Mouse (Mus musculus) thymus, adult 2 months (tissue): ENCODE measurements around the gene Por. TPM values are rescaled to one million over a fixed set of nuclear protein-coding genes. Genes with fewer than 3 reads are reported as not detected.

ENCODE experiments used
- DNase-seq: peaks from one replicate; pipeline ENCODE4 v3.0.0; 2021
- H3K27ac ChIP-seq: fragments of 200-500 bp; 2 replicates; pipeline ENCODE4 v1.5.1; 2012; ENCODE audit warnings: low read length, control low read depth; ENCODE audit not compliant: control insufficient read depth, insufficient read depth
- H3K27me3 ChIP-seq: fragments of 200-500 bp; 2 replicates; pipeline ENCODE4 v1.6.1; 2012; ENCODE audit warnings: mild to moderate bottlenecking, low read length, moderate library complexity, mixed read lengths; ENCODE audit not compliant: control insufficient read depth, insufficient read depth
- H3K36me3 ChIP-seq: fragments of 200-500 bp; 2 replicates; pipeline ENCODE4 v1.6.1; 2012; ENCODE audit warnings: mild to moderate bottlenecking, low read length, moderate library complexity; ENCODE audit not compliant: control insufficient read depth, insufficient read depth
- H3K4me1 ChIP-seq: fragments of 200-500 bp; replicated peaks from 2 replicates; pipeline ENCODE4 v1.6.1; 2012; ENCODE audit warnings: low read length; ENCODE audit not compliant: control insufficient read depth, insufficient read depth
- H3K4me3 ChIP-seq: fragments of 200-500 bp; 2 replicates; pipeline ENCODE4 v1.5.1; 2012; ENCODE audit warnings: mild to moderate bottlenecking, low read length, control low read depth, moderate library complexity; ENCODE audit not compliant: control insufficient read depth, insufficient read depth
- CTCF ChIP-seq: fragments of 200-500 bp; IDR thresholded peaks from 2 replicates; pipeline ENCODE4 v1.5.1; 2012; ENCODE audit warnings: mild to moderate bottlenecking, control low read depth, low read length, moderate library complexity, borderline replicate concordance; ENCODE audit not compliant: control insufficient read depth, poor library complexity, insufficient read depth; ENCODE audit errors: extremely low read depth
- POLR2A ChIP-seq: fragments of 200-500 bp; IDR thresholded peaks from 2 replicates; pipeline ENCODE4 v1.6.1; 2012; ENCODE audit warnings: mild to moderate bottlenecking, low read length, control low read depth, moderate library complexity; ENCODE audit not compliant: control insufficient read depth, poor library complexity, insufficient read depth; ENCODE audit errors: extremely low read depth
- WGBS: fragments of 180-500 bp; shearing (Covaris S2); methylation state at CpG from one replicate; pipeline ENCODE4 v1.1.7; 2018; 5-methylcytosine and 5-hydroxymethylcytosine counted together
- polyA plus RNA-seq: library from polyadenylated mRNA; depleted of rRNA; stranded (reverse); fragments of >200 nt; gene quantifications from 2 replicates; pipeline ENCODE4 v1.2.3, GENCODE M21; 2012

Gene Por
- polyA plus RNA-seq, 1 experiment = 132 TPM

DNA sequence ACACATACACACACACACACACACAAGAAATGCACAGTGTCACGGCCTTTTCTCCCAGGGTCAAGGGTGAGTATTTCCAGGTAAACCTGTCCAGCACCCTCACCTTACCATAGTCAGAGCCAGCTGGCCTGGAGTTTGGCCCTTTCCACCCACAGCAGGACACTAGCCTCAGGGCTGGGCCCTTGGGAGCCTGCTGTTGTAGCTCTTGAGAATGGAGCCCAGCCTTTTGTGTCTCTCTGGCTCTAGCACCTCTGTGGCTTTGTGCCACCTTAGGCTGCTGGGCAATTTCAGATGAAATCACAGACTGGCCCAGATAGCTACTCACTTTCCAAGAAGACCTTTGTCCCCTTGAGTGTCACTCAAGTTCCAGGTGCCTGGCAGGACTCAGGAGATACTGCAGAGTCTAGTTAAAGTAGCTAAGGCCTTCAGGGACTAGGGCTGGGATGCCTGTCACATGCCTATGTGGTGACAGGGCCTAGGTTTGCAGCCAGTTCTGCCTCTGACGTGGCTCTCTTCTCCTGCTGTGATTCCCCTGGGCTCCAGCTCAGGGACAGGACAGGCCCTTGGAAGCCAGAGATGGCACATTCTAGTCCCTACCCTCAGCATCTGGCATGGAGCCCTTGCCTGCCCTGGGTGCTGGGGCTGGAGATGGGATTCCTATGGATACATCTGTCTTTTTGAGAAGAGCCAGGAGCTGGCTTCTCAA is 57.0 kb downstream of the Por start:
- DNase-seq = no peak
- Histone ChIP-seq H3K4me1 (no peaks in the 10 kb centered on the region), H3K4me3 (no peak overlapping the region), H3K27me3 (no peaks in the 10 kb centered on the region), H3K36me3 (peaks cover 14% of the 10 kb centered on the region), H3K27ac (no peak overlapping the region)
- 94% methylated on average over 2 of the region's 2 CpGs for WGBS
- TF ChIP-seq POLR2A (no peak), CTCF (no peak)

GRCm38 (mm10) chr5:135727871-135728270 is 58.0 kb downstream of the Por start:
- Histone ChIP-seq H3K4me1 (no peaks in the 10 kb centered on the region), H3K36me3 (peaks cover 25% of the 10 kb centered on the region), H3K27ac (no peak overlapping the region), H3K27me3 (no peaks in the 10 kb centered on the region), H3K4me3 (no peak overlapping the region)
- DNase-seq = no peak
- TF ChIP-seq CTCF (no peak), POLR2A (no peak)
- 93% methylated on average over 9 of the region's 9 CpGs for WGBS

DNA sequence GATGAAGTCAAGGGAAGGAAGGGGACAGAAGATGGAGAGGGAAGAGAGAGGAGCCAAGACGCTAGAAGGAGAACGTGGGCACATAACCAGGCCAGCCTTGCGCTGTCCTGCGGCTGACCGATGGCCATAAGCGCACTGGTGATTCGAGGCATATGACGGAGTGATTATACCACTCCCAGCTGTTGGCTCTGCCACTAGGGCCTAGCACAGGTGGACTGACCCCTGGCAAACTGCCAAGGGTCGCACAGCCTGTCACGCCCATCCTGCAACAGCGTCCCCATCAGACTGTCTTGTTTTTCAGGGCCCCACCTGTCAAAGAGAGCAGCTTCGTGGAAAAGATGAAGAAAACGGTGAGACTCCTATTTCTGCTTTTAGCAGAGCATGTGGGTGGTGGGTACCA is 58.5 kb downstream of the Por start:
- 97% methylated on average over 13 of the region's 13 CpGs for whole genome bisulfite sequencing
- peaks cover 28% of the 10 kb centered on the region for H3K36me3 ChIP-seq
- DNase-seq = no peak

GRCm38 (mm10) chr5:135729351-135729750 is 59.5 kb downstream of the Por start:
- Histone ChIP-seq H3K4me1 (no peaks in the 10 kb centered on the region), H3K27me3 (no peaks in the 10 kb centered on the region), H3K27ac (no peak overlapping the region), H3K4me3 (no peak overlapping the region), H3K36me3 (peaks cover 33% of the 10 kb centered on the region)
- 98% methylated on average over 13 of the region's 13 CpGs for WGBS
- DNase-seq = no peak
- TF ChIP-seq POLR2A = no peak
- TF ChIP-seq CTCF = no peak

More for the DNA sequence above, 58.5 kb downstream of the Por start:
- Histone ChIP-seq H3K27me3 (no peaks in the 10 kb centered on the region), H3K27ac (no peak overlapping the region), H3K4me1 (no peaks in the 10 kb centered on the region), H3K4me3 (no peak overlapping the region)
- TF ChIP-seq POLR2A (no peak), CTCF (no peak)

DNA sequence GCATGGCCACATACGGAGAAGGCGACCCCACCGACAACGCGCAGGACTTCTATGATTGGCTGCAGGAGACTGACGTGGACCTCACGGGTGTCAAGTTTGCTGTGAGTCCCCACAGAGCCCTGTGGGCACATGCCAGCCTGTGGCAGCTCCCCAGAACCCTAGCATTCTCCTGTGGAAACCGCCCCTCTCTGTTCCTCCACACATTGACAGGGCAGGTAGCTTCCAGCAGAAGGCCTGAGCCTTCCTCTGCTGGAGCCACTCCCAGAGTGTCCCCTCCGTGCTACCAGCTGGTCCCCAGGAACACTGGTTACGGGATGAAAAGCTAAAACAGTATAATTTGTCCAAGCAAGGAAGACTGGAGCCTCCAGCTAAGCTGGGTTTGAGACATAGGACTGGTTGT is 60.4 kb downstream of the Por start:
- Histone ChIP-seq H3K27me3 (no peaks in the 10 kb centered on the region), H3K4me3 (no peak overlapping the region), H3K4me1 (no peaks in the 10 kb centered on the region), H3K27ac (no peak overlapping the region), H3K36me3 (peaks cover 42% of the 10 kb centered on the region)
- no peak for TF ChIP-seq CTCF
- TF ChIP-seq POLR2A = no peak
- 99% methylated on average over 10 of the region's 10 CpGs for WGBS
- no peak for DNase-seq

DNA sequence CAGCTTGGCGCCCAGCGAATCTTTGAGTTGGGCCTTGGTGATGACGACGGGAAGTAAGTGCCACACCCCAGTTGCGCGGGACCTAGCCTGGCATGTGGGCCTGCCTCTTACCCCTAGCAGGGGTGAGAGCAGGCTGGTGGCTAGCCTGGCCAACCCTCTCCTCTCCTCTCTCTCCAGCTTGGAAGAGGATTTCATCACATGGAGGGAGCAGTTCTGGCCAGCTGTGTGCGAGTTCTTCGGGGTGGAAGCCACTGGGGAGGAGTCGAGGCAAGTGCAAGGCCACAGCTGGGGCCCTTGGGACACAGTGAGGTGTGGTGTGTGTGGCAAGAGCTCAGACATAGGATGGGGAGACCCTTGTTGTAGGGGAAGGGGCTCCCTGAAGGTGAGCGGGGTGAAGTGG is 61.1 kb downstream of the Por start:
- Histone ChIP-seq H3K27ac (no peak overlapping the region), H3K4me3 (no peak overlapping the region), H3K27me3 (no peaks in the 10 kb centered on the region), H3K4me1 (no peaks in the 10 kb centered on the region), H3K36me3 (peaks cover 42% of the 10 kb centered on the region)
- no peak for DNase-seq
- no peak for TF ChIP-seq CTCF
- 93% methylated on average over 10 of the region's 10 CpGs for WGBS

GRCm38 (mm10) chr5:135731322-135731721 is 61.5 kb downstream of the Por start:
- TF ChIP-seq CTCF (no peak), POLR2A (no peak)

More at GRCm38 (mm10) chr5:135731322-135731721, 61.5 kb downstream of the Por start:
- Histone ChIP-seq H3K4me3 (no peak overlapping the region), H3K4me1 (no peaks in the 10 kb centered on the region), H3K36me3 (peaks cover 42% of the 10 kb centered on the region), H3K27ac (no peak overlapping the region), H3K27me3 (no peaks in the 10 kb centered on the region)
- DNase-seq = no peak
- WGBS = 98% methylated on average over 16 of the region's 16 CpGs
